Mouse (Mus musculus): ENCODE measurements around the gene Ly6g6f. TPM values are rescaled to one million over a fixed set of nuclear protein-coding genes. Genes with fewer than 3 reads are reported as not detected.

The Ly6g6f gene
- polyA plus RNA-seq, 1 experiment = 2.8 TPM

DNA sequence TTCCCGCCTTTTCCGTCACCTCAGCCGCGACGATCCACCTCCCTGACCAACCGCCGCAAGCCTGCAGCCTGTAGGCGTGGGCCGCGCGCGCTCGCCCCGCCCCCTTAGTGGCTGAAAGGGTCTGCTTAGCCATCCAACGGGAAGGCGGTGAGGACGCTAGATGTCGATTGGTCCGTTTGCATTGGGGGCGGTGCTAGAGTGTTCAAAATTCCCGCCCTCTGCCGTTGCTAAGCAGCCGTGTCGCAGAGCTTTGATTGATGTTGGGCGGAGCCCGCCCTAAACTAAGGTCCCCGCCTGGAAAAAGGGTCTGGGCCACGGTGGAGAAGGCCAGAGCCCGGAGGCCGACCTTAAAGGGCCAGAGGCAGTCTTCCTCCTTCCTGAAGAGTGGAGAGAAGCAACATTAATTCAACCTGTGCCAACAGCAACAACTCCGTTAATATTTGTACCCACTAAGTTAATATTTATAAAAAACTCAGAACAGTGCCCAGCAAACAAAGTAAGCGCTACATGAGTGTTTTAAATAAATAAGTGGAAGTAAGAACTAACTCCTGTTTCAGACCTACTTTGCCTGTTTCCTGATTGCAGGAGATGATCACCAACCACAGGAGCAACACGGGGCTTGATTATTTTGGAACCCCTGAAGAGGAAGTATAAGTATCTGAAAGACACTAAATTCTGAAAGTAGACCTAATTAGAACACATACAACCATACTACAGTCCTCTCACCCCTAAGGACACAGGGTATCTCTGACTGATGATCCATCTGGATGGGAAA lies 38.5 kb downstream of the Ly6g6f start, which contains the start of gene Msh5:
Gene Msh5 (minus strand): TSS at position 65 of the 775 bp plus-strand sequence.

Other genes with a start within 250 kb of the Ly6g6f start
- gene Stk19, start 248.7 kb downstream of the Ly6g6f start, polyA plus RNA-seq (2012; rRNA removed) = 50.0 and 62.6 TPM in 2 replicates
- gene Dxo, start 248.6 kb downstream of the Ly6g6f start, polyA plus RNA-seq (2012; rRNA removed) = 65.2 and 67.7 TPM in 2 replicates
- gene Skiv2l, start 235.4 kb downstream of the Ly6g6f start, polyA plus RNA-seq (2012; rRNA removed) = 94.8 and 130 TPM in 2 replicates
- gene Nelfe, start 235.2 kb downstream of the Ly6g6f start, polyA plus RNA-seq (2012; rRNA removed) = 22.3 and 23.8 TPM in 2 replicates
- gene Cfb, start 223.1 kb downstream of the Ly6g6f start, polyA plus RNA-seq (2012; rRNA removed) = 28.6 and 30.9 TPM in 2 replicates
- 7.3 and 7.9 TPM in 2 replicates for gene Zbtb12, start 206.1 kb downstream of the Ly6g6f start, polyA plus RNA-seq (2012; rRNA removed)
- gene Gm20547, start 203.6 kb downstream of the Ly6g6f start, polyA plus RNA-seq (2012; rRNA removed) = not detected in 2 replicates
- 4.2 and 4.7 TPM in 2 replicates for gene C2, start 187.3 kb downstream of the Ly6g6f start, polyA plus RNA-seq (2012; rRNA removed)
- 317 and 331 TPM in 2 replicates for gene Ehmt2, start 187.1 kb downstream of the Ly6g6f start, polyA plus RNA-seq (2012; rRNA removed)
- 338 and 452 TPM in 2 replicates for gene Slc44a4, start 171.1 kb downstream of the Ly6g6f start, polyA plus RNA-seq (2012; rRNA removed)
- 197 and 259 TPM in 2 replicates for gene Neu1, start 154.4 kb downstream of the Ly6g6f start, polyA plus RNA-seq (2012; rRNA removed)
- gene Hspa1b, start 126.4 kb downstream of the Ly6g6f start, polyA plus RNA-seq (2012; rRNA removed) = 77.4 and 78.5 TPM in 2 replicates
- gene Gm20481, start 115.7 kb downstream of the Ly6g6f start, polyA plus RNA-seq (2012; rRNA removed) = not detected in 2 replicates
- gene Hspa1a, start 113.5 kb downstream of the Ly6g6f start, polyA plus RNA-seq (2012; rRNA removed) = 40.8 and 41.4 TPM in 2 replicates
- 0.30 and 0.82 TPM in 2 replicates for gene Hspa1l, start 112.9 kb downstream of the Ly6g6f start, polyA plus RNA-seq (2012; rRNA removed)
- gene Lsm2, start 103.7 kb downstream of the Ly6g6f start, polyA plus RNA-seq (2012; rRNA removed) = 57.6 and 64.6 TPM in 2 replicates
- gene Vars, start 84.6 kb downstream of the Ly6g6f start, polyA plus RNA-seq (2012; rRNA removed) = 196 and 213 TPM in 2 replicates
- gene Vwa7, start 69.0 kb downstream of the Ly6g6f start, polyA plus RNA-seq (2012; rRNA removed) = 0.73 and 0.83 TPM in 2 replicates
- gene Sapcd1, start 57.6 kb downstream of the Ly6g6f start, polyA plus RNA-seq (2012; rRNA removed) = 1.0 and 2.3 TPM in 2 replicates
- 4.0 and 6.0 TPM in 2 replicates for gene Msh5, start 38.9 kb downstream of the Ly6g6f start, polyA plus RNA-seq (2012; rRNA removed)
- gene Clic1, start 35.6 kb downstream of the Ly6g6f start, polyA plus RNA-seq (2012; rRNA removed) = 209 and 215 TPM in 2 replicates
- 32.5 and 33.0 TPM in 2 replicates for gene Ddah2, start 26.6 kb downstream of the Ly6g6f start, polyA plus RNA-seq (2012; rRNA removed)
- 5.6 and 10.4 TPM in 2 replicates for gene Ly6g6c, start 20.2 kb downstream of the Ly6g6f start, polyA plus RNA-seq (2012; rRNA removed)
- gene Mpig6b, start 19.4 kb downstream of the Ly6g6f start, polyA plus RNA-seq (2012; rRNA removed) = 0.82 and 1.0 TPM in 2 replicates
- gene Ly6g6e, start 8.7 kb downstream of the Ly6g6f start, polyA plus RNA-seq (2012; rRNA removed) = 77.8 and 86.1 TPM in 2 replicates
- gene Ly6g6d, start 7.5 kb downstream of the Ly6g6f start, polyA plus RNA-seq (2012; rRNA removed) = 19.4 and 23.3 TPM in 2 replicates
- 238 and 254 TPM in 2 replicates for gene Abhd16a, start 3.7 kb upstream of the Ly6g6f start, polyA plus RNA-seq (2012; rRNA removed)
- not detected in 2 replicates for gene Ly6g5c, start 22.7 kb upstream of the Ly6g6f start, polyA plus RNA-seq (2012; rRNA removed)
- gene Ly6g5b, start 29.8 kb upstream of the Ly6g6f start, polyA plus RNA-seq (2012; rRNA removed) = 0.72 and 0.86 TPM in 2 replicates
- gene Gpank1, start 35.8 kb upstream of the Ly6g6f start, polyA plus RNA-seq (2012; rRNA removed) = 23.3 and 25.0 TPM in 2 replicates
- gene Csnk2b, start 36.4 kb upstream of the Ly6g6f start, polyA plus RNA-seq (2012; rRNA removed) = 262 and 295 TPM in 2 replicates
- gene D17H6S53E, start 40.8 kb upstream of the Ly6g6f start, polyA plus RNA-seq (2012; rRNA removed) = 16.7 and 18.2 TPM in 2 replicates
- gene Apom, start 46.4 kb upstream of the Ly6g6f start, polyA plus RNA-seq (2012; rRNA removed) = 0.12 and 0.19 TPM in 2 replicates
- 221 and 228 TPM in 2 replicates for gene Bag6, start 49.6 kb upstream of the Ly6g6f start, polyA plus RNA-seq (2012; rRNA removed)
- 341 and 379 TPM in 2 replicates for gene Prrc2a, start 79.3 kb upstream of the Ly6g6f start, polyA plus RNA-seq (2012; rRNA removed)
- 1.6 and 2.5 TPM in 2 replicates for gene Aif1, start 90.5 kb upstream of the Ly6g6f start, polyA plus RNA-seq (2012; rRNA removed)
- gene Lst1, start 102.8 kb upstream of the Ly6g6f start, polyA plus RNA-seq (2012; rRNA removed) = 8.1 and 10.4 TPM in 2 replicates
- 20.1 and 22.9 TPM in 2 replicates for gene Ltb, start 108.8 kb upstream of the Ly6g6f start, polyA plus RNA-seq (2012; rRNA removed)
- 1.3 TPM in 2 replicates for gene Tnf, start 116.4 kb upstream of the Ly6g6f start, polyA plus RNA-seq (2012; rRNA removed)
- gene Lta, start 119.7 kb upstream of the Ly6g6f start, polyA plus RNA-seq (2012; rRNA removed) = 1.4 and 1.8 TPM in 2 replicates
- not detected in 2 replicates for gene Gm16181, start 135.2 kb upstream of the Ly6g6f start, polyA plus RNA-seq (2012; rRNA removed)
- 4.6 and 5.1 TPM in 2 replicates for gene Atp6v1g2, start 148.1 kb upstream of the Ly6g6f start, polyA plus RNA-seq (2012; rRNA removed)
- 28.9 and 34.5 TPM in 2 replicates for gene Nfkbil1, start 150.2 kb upstream of the Ly6g6f start, polyA plus RNA-seq (2012; rRNA removed)
- gene Ddx39b, start 156.1 kb upstream of the Ly6g6f start, polyA plus RNA-seq (2012; rRNA removed) = 211 and 238 TPM in 2 replicates
- gene H2-D1, start 177.1 kb upstream of the Ly6g6f start, polyA plus RNA-seq (2012; rRNA removed) = 837 and 1,001 TPM in 2 replicates
- 5.1 and 9.8 TPM in 2 replicates for gene H2-Q1, start 234.8 kb upstream of the Ly6g6f start, polyA plus RNA-seq (2012; rRNA removed)